Mouse (Mus musculus) small intestine, adult 2 months (tissue): ENCODE data around the gene Pafah1b1. TPM values are rescaled to one million over a fixed set of nuclear protein-coding genes. Genes with fewer than 3 reads are reported as not detected.

ENCODE experiments used
- H3K27ac ChIP-seq: fragments of 200-500 bp; 2 replicates; pipeline ENCODE4 v1.5.1; 2012; ENCODE audit warnings: low read depth, low read length, control low read depth, inconsistent platforms; ENCODE audit not compliant: insufficient read depth
- H3K27me3 ChIP-seq: fragments of 200-500 bp; 2 replicates; pipeline ENCODE4 v1.6.1; 2012; ENCODE audit warnings: mild to moderate bottlenecking, moderate library complexity, low read length, inconsistent platforms; ENCODE audit not compliant: control insufficient read depth, insufficient read depth
- H3K36me3 ChIP-seq: fragments of 200-500 bp; 2 replicates; pipeline ENCODE4 v1.6.1; 2012; ENCODE audit warnings: mild to moderate bottlenecking, low read length, control low read depth, inconsistent platforms; ENCODE audit not compliant: control insufficient read depth, insufficient read depth
- H3K4me1 ChIP-seq: fragments of 200-500 bp; 2 replicates; pipeline ENCODE4 v1.6.1; 2012; ENCODE audit warnings: low read length, inconsistent platforms, mixed read lengths; ENCODE audit not compliant: control insufficient read depth, insufficient read depth, insufficient read length
- H3K4me3 ChIP-seq: fragments of 200-500 bp; 2 replicates; pipeline ENCODE4 v1.5.1; 2012; ENCODE audit warnings: low read depth, mild to moderate bottlenecking, control low read depth, inconsistent platforms, low read length, moderate library complexity
- CTCF ChIP-seq: fragments of 200-500 bp; IDR thresholded peaks from 2 replicates; pipeline ENCODE4 v1.5.1; 2012; ENCODE audit warnings: low read depth, mild to moderate bottlenecking, control low read depth, inconsistent platforms, low read length, moderate library complexity, mixed read lengths; ENCODE audit not compliant: insufficient replicate concordance, insufficient read length; ENCODE audit errors: extremely low read depth
- POLR2A ChIP-seq: fragments of 200-500 bp; IDR thresholded peaks from 2 replicates; pipeline ENCODE4 v1.6.1; 2012; ENCODE audit warnings: low read depth, mild to moderate bottlenecking, control low read depth, inconsistent platforms, low read length, moderate library complexity
- WGBS: fragments of 180-500 bp; shearing (Covaris S2); methylation state at CpG from one replicate; pipeline ENCODE4 v1.1.7; 2018; 5-methylcytosine and 5-hydroxymethylcytosine counted together
- polyA plus RNA-seq: library from polyadenylated mRNA; depleted of rRNA; stranded (reverse); fragments of >200 nt; gene quantifications from 2 replicates; pipeline ENCODE4 v1.2.3, GENCODE M21; 2012; rRNA removed

Gene Pafah1b1
- 3.9 and 9.6 TPM in 2 replicates for polyA plus RNA-seq

GRCm38 (mm10) chr11:74724235-74724791 is at the start of gene Pafah1b1:
Gene Pafah1b1 (minus strand): TSS chr11:74724670.
- Histone ChIP-seq H3K4me3 (peak within 1 kb of the TSS; percentile 92), H3K4me1 (peaks cover 2% of the 10 kb centered on the region; the same call in 1 of the 2 replicates), H3K27me3 (no peaks in the 10 kb centered on the region), H3K27ac (peak within 1 kb of the TSS; percentile 94), H3K36me3 (no peaks in the 10 kb centered on the region)
- WGBS: under 1% methylated on average over 51 of the region's 56 CpGs
- TF ChIP-seq CTCF: peak; percentile 39; the same call in 1 of the 2 replicates
- TF ChIP-seq POLR2A: peak; percentile 99

- H3K27me3 ChIP-seq: no peaks in the 10 kb centered on the region
Measured at GRCm38 (mm10) chr11:74772386-74772785, 47.9 kb upstream of the Pafah1b1 start.

GRCm38 (mm10) chr11:74771650-74772049 is 47.2 kb upstream of the Pafah1b1 start:
- Histone ChIP-seq H3K4me1 (0 out of 2 replicates have a peak, but pooled peaks cover 2% of the 10 kb centered on the region), H3K36me3 (peaks cover 7% of the 10 kb centered on the region), H3K27me3 (no peaks in the 10 kb centered on the region), H3K27ac (no peak overlapping the region), H3K4me3 (no peak overlapping the region)
- WGBS: 67% methylated on average over 4 of the region's 4 CpGs
- TF ChIP-seq POLR2A (no peak), CTCF (no peak)

More at GRCm38 (mm10) chr11:74772386-74772785, 47.9 kb upstream of the Pafah1b1 start:
- Histone ChIP-seq H3K4me1 (0 out of 2 replicates have a peak, but pooled peaks cover 2% of the 10 kb centered on the region), H3K36me3 (peaks cover 9% of the 10 kb centered on the region), H3K27ac (no peak overlapping the region), H3K4me3 (no peak overlapping the region)
- no peak for TF ChIP-seq POLR2A
- 77% methylated on average over 2 of the region's 2 CpGs for WGBS

- TF ChIP-seq CTCF (no peak), POLR2A (no peak)
- peak overlapping the region; percentile 83 for H3K4me3 ChIP-seq
- 4% methylated on average over 8 of the region's 8 CpGs for WGBS
Measured at GRCm38 (mm10) chr11:74771234-74771633, 46.8 kb upstream of the Pafah1b1 start.

DNA sequence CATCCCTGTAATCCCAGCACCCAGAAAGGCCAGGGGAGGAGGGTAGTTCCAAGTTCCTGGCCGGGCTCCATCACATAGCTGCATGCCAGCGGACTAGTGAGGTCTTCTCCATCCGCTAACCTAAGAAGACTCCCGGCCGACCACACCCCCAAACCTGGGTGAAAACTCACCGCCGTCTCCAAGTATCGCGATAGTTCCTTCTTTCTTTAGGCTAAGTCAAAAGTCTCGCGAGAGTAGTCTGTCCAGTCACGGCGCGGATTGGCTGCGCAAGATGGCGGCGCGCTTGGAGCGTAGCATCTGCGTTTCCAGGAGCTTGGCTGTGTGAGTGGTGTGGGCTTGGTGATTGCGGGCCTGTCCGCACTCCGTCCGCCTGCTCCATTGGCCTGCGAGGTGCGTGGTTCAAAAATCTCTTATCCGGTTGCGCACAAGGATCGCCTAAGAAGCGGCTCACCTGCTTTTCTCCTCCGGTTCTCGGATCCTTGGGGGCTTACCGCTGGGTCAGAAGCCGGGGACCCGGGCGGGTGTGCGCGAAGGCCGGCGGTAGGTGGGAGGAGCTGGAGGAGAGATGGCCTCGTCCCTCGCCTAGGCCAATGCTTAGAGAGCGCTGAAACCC is 46.2 kb upstream of the Pafah1b1 start, which contains the start of gene Mettl16:
TSS of gene Mettl16 (plus strand) at position 236 of the 613 bp plus-strand sequence.
- Histone ChIP-seq H3K27me3 (no peaks in the 10 kb centered on the region), H3K27ac (peak within 1 kb of the TSS; percentile 69), H3K36me3 (peaks cover 5% of the 10 kb centered on the region), H3K4me1 (0 out of 2 replicates have a peak, but pooled peaks cover 2% of the 10 kb centered on the region), H3K4me3 (peak within 1 kb of the TSS; percentile 83)
- TF ChIP-seq CTCF: no peak
- TF ChIP-seq POLR2A: no peak
- WGBS: under 1% methylated on average over 43 of the region's 43 CpGs

More at GRCm38 (mm10) chr11:74771234-74771633, 46.8 kb upstream of the Pafah1b1 start:
- Histone ChIP-seq H3K27ac (peak overlapping the region; percentile 69; the same call in 1 of the 2 replicates), H3K36me3 (peaks cover 7% of the 10 kb centered on the region), H3K27me3 (no peaks in the 10 kb centered on the region), H3K4me1 (0 out of 2 replicates have a peak, but pooled peaks cover 2% of the 10 kb centered on the region)

DNA sequence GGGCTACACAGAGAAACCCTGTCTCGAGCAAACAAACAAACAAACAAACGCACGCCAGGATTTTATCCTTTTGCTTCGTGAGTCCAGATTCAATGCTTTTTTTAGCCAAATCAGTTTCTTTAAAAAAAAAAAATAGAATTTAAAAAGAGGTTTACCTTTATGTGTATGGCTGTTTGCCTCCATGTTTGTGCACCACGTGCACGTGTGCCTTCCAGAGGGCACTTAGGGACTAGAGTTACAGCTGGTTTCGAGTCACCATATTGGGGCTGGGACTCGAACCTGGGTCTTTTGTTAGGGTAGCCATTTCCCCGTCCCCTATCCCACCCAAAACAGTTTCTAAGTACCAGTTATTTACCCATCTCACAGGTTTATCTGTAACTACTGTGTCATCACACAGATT is 45.6 kb upstream of the Pafah1b1 start:
- no peak overlapping the region for H3K4me3 ChIP-seq
- H3K27ac ChIP-seq: no peak overlapping the region
- H3K4me1 ChIP-seq: 0 out of 2 replicates have a peak, but pooled peaks cover 2% of the 10 kb centered on the region
- no peaks in the 10 kb centered on the region for H3K27me3 ChIP-seq
- H3K36me3 ChIP-seq: peaks cover 4% of the 10 kb centered on the region
- WGBS: 71% methylated on average over 9 of the region's 9 CpGs
- no peak for TF ChIP-seq POLR2A
- no peak for TF ChIP-seq CTCF

GRCm38 (mm10) chr11:74768045-74768444 is 43.6 kb upstream of the Pafah1b1 start:
- TF ChIP-seq POLR2A (no peak), CTCF (peak; percentile 57; the same call in 1 of the 2 replicates)
- WGBS: 43% methylated on average over 6 of the region's 6 CpGs
- H3K27ac ChIP-seq: no peak overlapping the region
- H3K36me3 ChIP-seq: no peaks in the 10 kb centered on the region
- H3K4me3 ChIP-seq: no peak overlapping the region
- H3K4me1 ChIP-seq: 0 out of 2 replicates have a peak, but pooled peaks cover 2% of the 10 kb centered on the region
- no peaks in the 10 kb centered on the region for H3K27me3 ChIP-seq
